Mouse (Mus musculus): ENCODE data around the gene Ceacam5. TPM values are rescaled to one million over a fixed set of nuclear protein-coding genes. Genes with fewer than 3 reads are reported as not detected.

Ceacam5 gene
- polyA plus RNA-seq (2012; rRNA removed; ENCODE audit: low replicate concordance) = not detected in 2 replicates

GRCm38 (mm10) chr7:17712938-17713337 lies at the start of gene Ceacam5:
Gene Ceacam5 (plus strand): TSS chr7:17713238.

Other genes starting within 250 kb of the Ceacam5 start
- not detected in 2 replicates for gene Ceacam14, start 99.4 kb downstream of the Ceacam5 start, polyA plus RNA-seq (2012; rRNA removed; ENCODE audit: low replicate concordance)
- gene Gm5155, start 158.5 kb downstream of the Ceacam5 start, polyA plus RNA-seq (2012; rRNA removed; ENCODE audit: low replicate concordance) = not detected in 2 replicates

Data from subcutaneous adipose tissue, adult 2 months (tissue).